Mouse (Mus musculus) adrenal gland, postnatal 4 days (tissue): Measurements from ENCODE around the gene Map3k5. TPM values are rescaled to one million over a fixed set of nuclear protein-coding genes. Genes with fewer than 3 reads are reported as not detected.
"Not testable (repeated sequence)": the region's sequence is repeated elsewhere in the genome, so short reads cannot be mapped to it uniquely, and the experiment has no call there.

Experiments
- DNase-seq, 2 experiments: peaks; one replicate each; pipeline ENCODE4 v3.0.0; 2021 to 2022; ENCODE audit warnings: low spot score in 2 of 2, mixed read lengths in 2 of 2
- long read RNA-seq, 2 experiments: library from polyadenylated mRNA; stranded (forward); transcript quantifications; one replicate each; pipeline ENCODE4 v2.0.0; 2021
- total RNA-seq, 2 experiments: library from RNA; stranded (reverse); gene quantifications; 2 replicates each; pipeline ENCODE4 v1.2.3; 2021

Gene Map3k5
- total RNA-seq: 10 to 100 TPM; 24.0 to 29.3 TPM
- long read RNA-seq, experiment 1, partial matches to known transcripts: 1 of 1 reads
- long read RNA-seq, experiment 1, other reads (novel, unspliced or antisense): 0 of 1 reads
- long read RNA-seq, experiment 2, partial matches to known transcripts: 1 of 2 reads
- long read RNA-seq, experiment 2, other reads (novel, unspliced or antisense): 1 of 2 reads

GRCm38 (mm10) chr10:19934384-19935294, at the start of gene Map3k5:
Gene Map3k5, plus strand, starts transcription at chr10:19934472.
- peak in 1 of 2 experiments; percentile 39 for DNase-seq

- DNase-seq: no peak
Measured at GRCm38 (mm10) chr10:19886249-19886648, 48.0 kb upstream of the Map3k5 start.

- no peak for DNase-seq
Measured at GRCm38 (mm10) chr10:19889908-19890307, 44.4 kb upstream of the Map3k5 start.

- DNase-seq: no peak
Measured at GRCm38 (mm10) chr10:19891686-19892085, 42.6 kb upstream of the Map3k5 start.

- DNase-seq: no peak
Measured at GRCm38 (mm10) chr10:19893146-19893545, 41.1 kb upstream of the Map3k5 start.

- no peak for DNase-seq
Measured at GRCm38 (mm10) chr10:19893976-19894375, 40.3 kb upstream of the Map3k5 start.

- DNase-seq: no peak
Measured at GRCm38 (mm10) chr10:19900191-19900590, 34.1 kb upstream of the Map3k5 start.

- DNase-seq: no peak
Measured at GRCm38 (mm10) chr10:19901992-19902391, 32.3 kb upstream of the Map3k5 start.

GRCm38 (mm10) chr10:19904077-19904820, 30.0 kb upstream of the Map3k5 start:
- no peak for DNase-seq

GRCm38 (mm10) chr10:19907246-19907804, 26.9 kb upstream of the Map3k5 start, which contains the start of gene Pex7:
Gene Pex7, minus strand, starts transcription at chr10:19907689.
- DNase-seq: peak; percentile 77 to 82

GRCm38 (mm10) chr10:19908076-19908475, 26.2 kb upstream of the Map3k5 start:
- DNase-seq: no peak

- DNase-seq: no peak
Measured at GRCm38 (mm10) chr10:19910516-19910915, 23.8 kb upstream of the Map3k5 start.

GRCm38 (mm10) chr10:19911583-19911982, 22.7 kb upstream of the Map3k5 start:
- DNase-seq: no peak

- no peak for DNase-seq
Measured at GRCm38 (mm10) chr10:19913806-19914205, 20.5 kb upstream of the Map3k5 start.

- peak in 1 of 2 experiments; percentile 49 for DNase-seq
Measured at GRCm38 (mm10) chr10:19915301-19915700, 19.0 kb upstream of the Map3k5 start.

- DNase-seq: no peak
Measured at GRCm38 (mm10) chr10:19922410-19922809, 11.9 kb upstream of the Map3k5 start.

GRCm38 (mm10) chr10:19924256-19924655, 10.0 kb upstream of the Map3k5 start:
- DNase-seq: no peak

GRCm38 (mm10) chr10:19926391-19926897, 7.8 kb upstream of the Map3k5 start:
- not testable (repeated sequence) for DNase-seq

GRCm38 (mm10) chr10:19928205-19928604, 6.1 kb upstream of the Map3k5 start:
- DNase-seq: no peak

- DNase-seq: no peak
Measured at GRCm38 (mm10) chr10:19932986-19933385, 1.3 kb upstream of the Map3k5 start.
